Mouse (Mus musculus) limb, embryonic 13.5 days (tissue): ENCODE data around the gene Nr2c1. TPM values are rescaled to one million over a fixed set of nuclear protein-coding genes. Genes with fewer than 3 reads are reported as not detected.

Experiments used
- ATAC-seq: fragments of 200-750 bp; cut with Nextera tagmentation; 2 replicates; pipeline ENCODE4 v1.8.0; 2017; ENCODE audit warnings: low read depth, moderate number of reproducible peaks, moderate TSS enrichment; ENCODE audit not compliant: low FRiP score
- H3K27ac ChIP-seq: fragments of 300-500 bp; sonication (generic); 2 replicates; pipeline ENCODE4 v1.5.1; 2015; ENCODE audit warnings: inconsistent platforms, mild to moderate bottlenecking, moderate library complexity
- H3K27me3 ChIP-seq: fragments of 300-500 bp; sonication (generic); 2 replicates; pipeline ENCODE4 v1.6.1; 2015; ENCODE audit warnings: mild to moderate bottlenecking, inconsistent platforms
- H3K36me3 ChIP-seq: fragments of 300-500 bp; sonication (generic); 2 replicates; pipeline ENCODE4 v1.6.1; 2015; ENCODE audit warnings: inconsistent platforms, mild to moderate bottlenecking, moderate library complexity
- H3K4me1 ChIP-seq: fragments of 300-500 bp; sonication (generic); 2 replicates; pipeline ENCODE4 v1.6.1; 2015; ENCODE audit warnings: inconsistent platforms
- H3K4me2 ChIP-seq: fragments of 300-500 bp; sonication (generic); replicated peaks from 2 replicates; pipeline ENCODE4 v1.6.1; 2015; ENCODE audit warnings: inconsistent platforms, mild to moderate bottlenecking, moderate library complexity
- H3K4me3 ChIP-seq: fragments of 300-500 bp; sonication (generic); 2 replicates; pipeline ENCODE4 v1.5.1; 2015; ENCODE audit warnings: moderate library complexity, mild to moderate bottlenecking, inconsistent platforms
- H3K9ac ChIP-seq: fragments of 300-500 bp; sonication (generic); 2 replicates; pipeline ENCODE4 v1.6.1; 2015; ENCODE audit warnings: mild to moderate bottlenecking, inconsistent platforms
- H3K9me3 ChIP-seq: fragments of 300-500 bp; sonication (generic); 2 replicates; pipeline ENCODE4 v1.6.1; 2016; ENCODE audit warnings: inconsistent platforms
- WGBS: fragments of 180-500 bp; shearing (Covaris S2); methylation state at CpG from one replicate; pipeline ENCODE4 v1.1.7; 2015; 5-methylcytosine and 5-hydroxymethylcytosine counted together
- polyA plus RNA-seq: library from polyadenylated mRNA; unstranded; fragments of >200 nt; fragmentation: Nextera tagmentation; extraction: Ambion mirVana; gene quantifications from 2 replicates; pipeline ENCODE4 v1.2.1, GENCODE M21; 2015

The Nr2c1 gene
- polyA plus RNA-seq, 1 experiment from 2014 or later: 9.9 TPM

- no peak overlapping the region for H3K9ac ChIP-seq
- H3K4me1 ChIP-seq: peaks cover 7% of the 10 kb centered on the region
- peaks cover 27% of the 10 kb centered on the region for H3K36me3 ChIP-seq
- H3K27ac ChIP-seq: no peak overlapping the region
- H3K27me3 ChIP-seq: no peaks in the 10 kb centered on the region
- H3K9me3 ChIP-seq: no peaks in the 10 kb centered on the region
- H3K4me2 ChIP-seq: no peak overlapping the region
- H3K4me3 ChIP-seq: no peak overlapping the region
- no peak for ATAC-seq
- 89% methylated on average over 7 of the region's 7 CpGs for WGBS
These were observed 28.8 kb upstream of the Nr2c1 start for GRCm38 (mm10) chr10:94118993-94119392.

- H3K4me1 ChIP-seq: peaks cover 5% of the 10 kb centered on the region
- 89% methylated on average over 9 of the region's 9 CpGs for WGBS
- no peak overlapping the region for H3K27ac ChIP-seq
- H3K4me2 ChIP-seq: no peak overlapping the region
- peaks cover 33% of the 10 kb centered on the region for H3K36me3 ChIP-seq
- no peak overlapping the region for H3K4me3 ChIP-seq
- H3K9me3 ChIP-seq: no peaks in the 10 kb centered on the region
- no peak for ATAC-seq
- no peak overlapping the region for H3K9ac ChIP-seq
- no peaks in the 10 kb centered on the region for H3K27me3 ChIP-seq
These were observed 27.1 kb upstream of the Nr2c1 start for GRCm38 (mm10) chr10:94120676-94121075.

- WGBS: 92% methylated on average over 7 of the region's 7 CpGs
- Histone ChIP-seq H3K27ac (no peak overlapping the region), H3K4me2 (no peak overlapping the region), H3K4me3 (no peak overlapping the region), H3K9ac (no peak overlapping the region), H3K36me3 (peaks cover 43% of the 10 kb centered on the region), H3K9me3 (no peaks in the 10 kb centered on the region), H3K4me1 (no peaks in the 10 kb centered on the region), H3K27me3 (no peaks in the 10 kb centered on the region)
- ATAC-seq: no peak
These were observed 25.2 kb upstream of the Nr2c1 start for GRCm38 (mm10) chr10:94122595-94122994.

DNA sequence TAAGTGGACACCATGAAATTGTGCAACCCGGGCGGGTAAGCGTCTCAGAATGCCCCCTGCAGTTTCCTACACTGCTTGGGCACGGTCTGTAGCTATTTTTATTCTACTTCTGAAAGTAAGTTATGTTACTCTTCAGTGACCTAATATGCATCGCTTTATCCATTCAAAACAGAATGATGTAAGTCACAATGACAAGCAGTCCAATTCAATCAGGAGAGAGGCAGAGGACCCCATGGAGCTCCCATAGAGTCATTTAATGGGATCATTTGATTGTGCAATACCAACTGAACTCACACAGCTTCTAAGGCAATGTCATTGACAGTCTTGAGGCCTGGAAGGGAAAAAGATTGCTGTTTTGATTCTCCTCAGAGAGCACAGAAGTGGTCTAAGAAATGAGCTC lies 24.2 kb upstream of the Nr2c1 start:
- Histone ChIP-seq H3K9me3 (no peaks in the 10 kb centered on the region), H3K27me3 (no peaks in the 10 kb centered on the region), H3K9ac (no peak overlapping the region), H3K36me3 (peaks cover 43% of the 10 kb centered on the region), H3K4me3 (no peak overlapping the region), H3K27ac (no peak overlapping the region), H3K4me1 (no peaks in the 10 kb centered on the region), H3K4me2 (no peak overlapping the region)
- WGBS: 93% methylated on average over 5 of the region's 5 CpGs
- no peak for ATAC-seq

- no peaks in the 10 kb centered on the region for H3K4me1 ChIP-seq
- no peaks in the 10 kb centered on the region for H3K9me3 ChIP-seq
- no peaks in the 10 kb centered on the region for H3K27me3 ChIP-seq
- no peak overlapping the region for H3K4me3 ChIP-seq
- H3K27ac ChIP-seq: no peak overlapping the region
- H3K4me2 ChIP-seq: no peak overlapping the region
- no peak overlapping the region for H3K9ac ChIP-seq
- ATAC-seq: no peak
- H3K36me3 ChIP-seq: peaks cover 43% of the 10 kb centered on the region
- WGBS: 81% methylated on average over 5 of the region's 5 CpGs
These were observed 23.4 kb upstream of the Nr2c1 start for GRCm38 (mm10) chr10:94124376-94124775.

DNA sequence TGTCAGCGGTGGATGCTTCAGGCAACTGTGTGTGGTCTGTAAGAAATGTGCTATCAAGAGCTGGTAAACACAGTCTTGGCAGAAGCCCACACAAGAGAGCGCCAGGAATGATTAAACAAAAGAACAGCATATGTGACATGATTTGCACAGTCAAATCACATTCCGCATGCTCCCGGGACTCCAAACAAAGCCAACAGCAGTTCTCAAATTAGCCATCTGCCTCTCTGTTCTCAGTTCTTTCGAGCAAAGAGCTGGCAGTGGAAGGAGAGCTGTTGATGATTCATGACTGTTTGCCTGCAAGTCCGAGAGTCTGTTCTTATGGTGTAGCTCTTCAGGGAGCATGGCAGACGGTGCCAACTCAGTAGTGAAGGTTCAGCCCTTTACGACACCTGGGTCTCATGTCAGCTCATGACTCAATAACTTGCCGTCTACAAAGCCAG lies 18.1 kb upstream of the Nr2c1 start:
- Histone ChIP-seq H3K4me1 (no peaks in the 10 kb centered on the region), H3K27me3 (no peaks in the 10 kb centered on the region), H3K36me3 (peaks cover 21% of the 10 kb centered on the region), H3K9me3 (no peaks in the 10 kb centered on the region), H3K9ac (no peak overlapping the region), H3K4me3 (no peak overlapping the region), H3K27ac (no peak overlapping the region), H3K4me2 (no peak overlapping the region)
- WGBS: 82% methylated on average over 9 of the region's 9 CpGs
- ATAC-seq: no peak

DNA sequence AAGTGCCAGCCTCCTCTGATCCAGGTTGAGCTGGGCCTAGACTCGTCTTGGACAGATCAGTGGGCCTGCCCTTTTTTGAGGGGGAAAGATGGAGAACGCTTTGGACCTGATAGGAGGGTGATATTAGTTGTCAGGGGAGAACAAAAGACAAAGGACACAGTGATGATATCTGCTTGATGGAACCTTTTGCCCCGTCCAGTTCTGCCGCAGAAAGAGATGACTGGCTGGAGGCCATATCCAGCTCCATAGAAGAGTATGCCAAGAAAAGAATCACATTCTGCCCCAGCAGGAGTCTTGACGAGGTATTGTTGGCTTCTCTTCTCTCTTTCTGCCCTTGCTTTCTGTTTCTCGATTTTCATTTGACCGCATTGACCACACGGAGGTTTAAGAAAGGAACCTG lies 14.7 kb upstream of the Nr2c1 start:
- Histone ChIP-seq H3K4me2 (no peak overlapping the region), H3K4me1 (no peaks in the 10 kb centered on the region), H3K4me3 (no peak overlapping the region), H3K27me3 (no peaks in the 10 kb centered on the region), H3K27ac (no peak overlapping the region), H3K9ac (no peak overlapping the region), H3K9me3 (no peaks in the 10 kb centered on the region), H3K36me3 (peaks cover 20% of the 10 kb centered on the region)
- 85% methylated on average over 8 of the region's 8 CpGs for WGBS
- ATAC-seq: no peak

DNA sequence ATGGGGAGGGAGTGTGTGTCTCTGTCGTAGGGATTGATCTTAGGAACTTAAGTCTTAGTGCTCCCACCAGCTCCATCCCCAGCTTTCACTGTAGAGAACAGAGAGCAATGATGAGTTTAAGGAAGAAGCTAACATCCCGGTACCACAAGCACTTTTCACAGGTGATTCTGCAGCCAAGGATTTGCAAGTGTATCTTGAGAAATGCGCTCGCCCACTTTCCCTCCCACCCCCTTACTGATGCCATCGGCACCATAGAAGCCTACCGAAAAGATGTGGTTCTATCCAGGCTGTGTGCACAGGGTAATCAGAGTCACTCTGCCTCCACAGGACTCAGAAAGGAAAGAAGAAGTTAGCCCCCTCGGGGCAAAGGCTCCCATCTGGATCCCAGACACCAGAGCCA lies 14.1 kb upstream of the Nr2c1 start:
- H3K4me2 ChIP-seq: no peak overlapping the region
- no peak for ATAC-seq
- no peaks in the 10 kb centered on the region for H3K27me3 ChIP-seq
- H3K27ac ChIP-seq: no peak overlapping the region
- H3K36me3 ChIP-seq: peaks cover 26% of the 10 kb centered on the region
- H3K4me3 ChIP-seq: no peak overlapping the region
- WGBS: 86% methylated on average over 7 of the region's 7 CpGs
- H3K9me3 ChIP-seq: no peaks in the 10 kb centered on the region
- no peaks in the 10 kb centered on the region for H3K4me1 ChIP-seq
- no peak overlapping the region for H3K9ac ChIP-seq

- 89% methylated on average over 12 of the region's 12 CpGs for WGBS
- Histone ChIP-seq H3K9ac (no peak overlapping the region), H3K9me3 (no peaks in the 10 kb centered on the region), H3K4me2 (no peak overlapping the region), H3K4me1 (peaks cover 9% of the 10 kb centered on the region; the same call in 1 of the 2 replicates), H3K27me3 (no peaks in the 10 kb centered on the region), H3K36me3 (peaks cover 29% of the 10 kb centered on the region), H3K27ac (no peak overlapping the region), H3K4me3 (no peak overlapping the region)
- no peak for ATAC-seq
These were observed 13.1 kb upstream of the Nr2c1 start for GRCm38 (mm10) chr10:94134535-94135390.

DNA sequence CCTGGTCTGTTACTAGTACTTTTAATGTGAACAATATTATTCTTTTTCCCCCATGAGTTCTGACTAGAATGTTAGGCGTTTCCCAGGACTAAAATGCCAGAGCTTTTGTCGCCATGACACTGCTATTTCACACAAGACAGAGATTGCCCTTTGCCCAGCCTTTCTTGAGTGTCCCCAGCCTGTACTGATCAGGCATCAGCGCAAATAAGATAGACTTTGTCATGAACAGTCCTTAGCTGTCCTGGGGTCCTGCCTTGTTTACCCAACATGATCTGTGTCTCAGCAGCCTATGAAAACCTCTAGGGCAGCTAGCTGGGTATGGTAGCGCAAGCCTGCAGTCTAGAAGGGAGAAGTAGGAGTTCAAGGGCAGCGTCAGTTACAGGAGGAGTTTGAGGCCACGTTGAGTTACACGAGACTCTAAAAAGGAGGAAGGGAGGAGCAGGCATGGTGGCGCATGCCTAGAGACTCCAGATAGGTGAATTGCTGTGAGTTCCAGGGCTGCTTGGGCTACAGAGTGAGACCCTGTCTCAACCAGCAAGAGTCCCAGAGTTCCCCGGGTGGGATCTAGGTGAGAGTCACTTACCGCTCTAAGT lies 8.8 kb upstream of the Nr2c1 start:
- no peak for ATAC-seq
- Histone ChIP-seq H3K4me1 (peaks cover 30% of the 10 kb centered on the region), H3K27ac (no peak overlapping the region), H3K9ac (0 out of 2 replicates have a peak overlapping the region, but pooled peaks have one; percentile 4), H3K9me3 (no peaks in the 10 kb centered on the region), H3K4me3 (no peak overlapping the region), H3K27me3 (no peaks in the 10 kb centered on the region), H3K4me2 (no peak overlapping the region), H3K36me3 (peaks cover 24% of the 10 kb centered on the region)
- 85% methylated on average over 10 of the region's 10 CpGs for WGBS

DNA sequence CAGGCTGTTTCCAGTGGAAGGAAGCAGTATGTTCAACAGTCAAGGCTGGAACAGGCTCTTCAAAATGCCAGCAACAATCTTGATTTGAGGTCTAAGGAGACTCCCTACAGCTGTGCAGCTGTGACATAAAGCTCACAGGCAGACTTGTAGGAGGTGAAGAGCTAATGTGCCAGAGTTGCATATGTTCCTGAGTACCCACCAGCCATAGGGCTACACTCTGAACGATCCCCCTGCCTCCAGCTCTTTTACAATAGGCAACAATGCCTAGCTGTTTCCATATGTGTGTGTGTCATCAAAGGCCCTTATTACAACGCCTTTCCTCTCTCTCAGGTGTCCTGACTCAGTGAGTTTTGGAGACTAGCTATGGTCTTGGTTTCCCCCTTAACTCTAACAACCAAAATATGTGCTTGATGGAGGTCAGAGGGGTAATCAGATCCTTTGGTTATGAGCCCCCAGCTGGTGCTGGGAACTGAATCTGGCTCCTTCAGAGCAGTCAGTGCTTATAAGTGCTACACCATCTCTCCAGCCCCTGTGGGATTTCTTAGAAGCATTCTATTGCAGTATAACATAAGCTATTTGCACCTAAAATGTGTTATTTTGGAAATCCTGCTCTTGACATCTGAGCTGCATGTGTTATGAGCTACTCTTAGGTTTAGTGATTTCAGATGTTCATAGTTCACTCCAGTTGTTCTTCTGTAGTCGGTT lies 7.4 kb upstream of the Nr2c1 start:
- 33% methylated on average over 3 of the region's 3 CpGs for WGBS
- no peak overlapping the region for H3K4me3 ChIP-seq
- H3K4me1 ChIP-seq: peaks cover 37% of the 10 kb centered on the region
- peaks cover 23% of the 10 kb centered on the region for H3K36me3 ChIP-seq
- H3K27ac ChIP-seq: peak overlapping the region; percentile 77
- H3K4me2 ChIP-seq: no peak overlapping the region
- H3K9ac ChIP-seq: no peak overlapping the region
- H3K27me3 ChIP-seq: no peaks in the 10 kb centered on the region
- H3K9me3 ChIP-seq: no peaks in the 10 kb centered on the region
- ATAC-seq: peak; percentile 83

DNA sequence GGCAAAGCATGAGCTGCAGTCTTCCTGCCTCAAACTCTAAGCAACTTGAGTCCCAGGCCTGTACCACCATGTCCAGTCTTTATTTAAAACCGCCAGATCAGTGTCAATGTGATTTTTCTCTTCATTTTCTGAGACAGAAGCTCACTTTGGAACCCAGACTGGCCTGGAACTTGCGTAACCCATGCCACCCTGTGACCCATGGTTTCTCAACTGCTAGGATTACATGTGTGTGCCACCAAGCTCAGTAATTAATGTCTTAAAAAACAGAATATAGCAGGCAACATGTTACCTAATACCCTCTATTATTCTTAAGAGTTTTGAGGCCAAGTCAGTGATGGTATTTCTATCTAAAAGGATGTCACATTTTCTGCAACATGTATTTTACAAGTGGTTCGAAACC lies 5.4 kb upstream of the Nr2c1 start:
- no peak overlapping the region for H3K4me2 ChIP-seq
- 86% methylated on average over 3 of the region's 3 CpGs for WGBS
- no peak for ATAC-seq
- H3K4me3 ChIP-seq: no peak overlapping the region
- no peak overlapping the region for H3K9ac ChIP-seq
- peaks cover 37% of the 10 kb centered on the region for H3K4me1 ChIP-seq
- H3K27ac ChIP-seq: no peak overlapping the region
- peaks cover 15% of the 10 kb centered on the region for H3K36me3 ChIP-seq
- H3K9me3 ChIP-seq: no peaks in the 10 kb centered on the region
- no peaks in the 10 kb centered on the region for H3K27me3 ChIP-seq
